Mouse (Mus musculus) G1E-ER4 (cell line): ENCODE measurements around the gene Als2. TPM values are rescaled to one million over a fixed set of nuclear protein-coding genes. Genes with fewer than 3 reads are reported as not detected.
A peak's percentile ranks its signal among the peaks of the same experiment; 100 is the strongest.

Experiments used
- GATA1 ChIP-seq: IDR thresholded peaks from one replicate; pipeline ENCODE4 v1.8.0; 2012; ENCODE audit warnings: low read length, inconsistent platforms
- polyA plus RNA-seq: library from polyadenylated mRNA; stranded (reverse); fragments of >175 nt; gene quantifications from 2 replicates; pipeline ENCODE4 v1.2.3, GENCODE M21; 2012

Als2 gene
- polyA plus RNA-seq, 1 experiment, result 4.3 TPM

- no peak for TF ChIP-seq GATA1
Measured at GRCm38 (mm10) chr1:59182373-59182772, 54.7 kb downstream of the Als2 start.

- TF ChIP-seq GATA1, result no peak
Measured at GRCm38 (mm10) chr1:59180003-59180402, 57.0 kb downstream of the Als2 start.

DNA sequence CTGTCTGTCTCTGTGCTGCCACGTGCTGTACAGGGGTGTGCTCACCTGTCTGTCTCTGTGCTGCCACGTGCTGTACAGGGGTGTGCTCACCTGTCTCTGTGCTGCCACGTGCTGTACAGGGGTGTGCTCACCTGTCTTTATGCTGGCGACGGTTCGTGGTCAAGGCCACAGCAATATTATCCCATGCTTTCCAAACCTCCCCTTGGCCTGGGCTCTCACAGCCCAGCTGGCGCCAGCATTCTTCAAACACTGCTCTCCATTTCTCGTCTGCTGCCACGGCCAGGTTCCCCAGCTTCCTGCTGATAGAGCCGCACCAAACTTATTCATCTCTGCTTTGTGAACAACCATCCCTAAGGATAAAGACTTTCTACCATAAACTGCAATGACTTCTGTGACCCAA is 58.6 kb downstream of the Als2 start:
- TF ChIP-seq GATA1, result no peak

DNA sequence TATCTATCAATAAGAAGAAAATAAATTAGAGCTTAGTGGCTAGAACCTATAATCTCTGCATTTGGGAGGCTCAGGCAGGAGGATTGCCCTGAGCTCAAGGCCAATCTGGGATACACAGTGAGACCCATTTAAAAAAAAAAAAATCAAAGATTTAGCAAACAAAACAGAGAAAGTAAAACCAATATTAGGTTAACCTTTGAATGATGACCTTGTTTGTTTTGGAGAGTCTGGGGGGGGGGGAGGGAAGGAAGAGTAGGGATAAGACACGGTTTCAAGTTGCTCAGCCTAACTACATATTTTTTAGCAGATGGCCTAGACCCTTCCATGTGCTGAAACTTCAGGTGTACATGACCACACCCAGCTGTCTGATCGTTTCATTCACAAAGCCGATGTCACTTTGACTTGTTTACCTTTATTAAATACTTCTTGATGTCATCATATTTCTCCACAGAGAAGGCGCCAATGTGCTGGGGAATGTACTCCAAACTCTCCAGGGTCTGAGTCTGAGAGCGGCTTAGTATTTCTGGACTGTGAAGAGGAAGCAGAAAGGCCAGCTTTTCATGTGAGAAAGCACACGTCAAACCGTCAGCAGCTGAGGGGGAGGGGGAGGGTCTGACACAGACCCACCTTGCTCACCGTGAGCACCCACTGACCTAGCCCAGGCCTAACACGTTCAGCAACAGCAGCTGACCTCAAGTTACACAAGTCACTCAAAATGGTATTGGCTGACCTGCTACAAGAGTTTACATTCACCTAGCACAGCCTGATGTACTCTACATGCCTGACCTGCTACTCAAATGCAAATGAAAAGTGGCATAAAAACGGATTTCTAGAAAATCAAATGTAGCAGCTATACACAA is 62.3 kb downstream of the Als2 start:
- TF ChIP-seq GATA1, result no peak

GRCm38 (mm10) chr1:59173023-59173422 is 64.0 kb downstream of the Als2 start:
- peak; percentile 67 for TF ChIP-seq GATA1

GRCm38 (mm10) chr1:59171875-59172274 is 65.2 kb downstream of the Als2 start:
- no peak for TF ChIP-seq GATA1

DNA sequence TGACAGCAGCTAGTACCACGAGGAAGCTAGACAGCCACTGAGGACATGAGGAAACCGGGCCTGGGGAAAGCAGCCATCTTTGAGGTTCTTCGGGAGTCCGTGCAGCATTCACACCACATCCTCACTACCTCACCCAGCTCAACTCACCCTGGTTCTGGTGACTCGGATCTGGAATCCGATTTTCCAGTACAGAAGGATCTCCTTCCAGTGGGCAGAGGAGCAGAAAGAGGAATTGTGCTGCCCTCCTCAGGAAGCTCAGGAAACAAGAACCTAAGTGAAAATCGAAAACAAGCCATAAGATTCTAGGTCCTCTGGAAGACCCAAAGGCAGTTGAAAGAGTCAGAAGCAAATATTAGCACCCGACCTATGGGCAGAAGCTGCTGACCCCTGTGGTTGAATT is 66.7 kb downstream of the Als2 start:
- no peak for TF ChIP-seq GATA1

DNA sequence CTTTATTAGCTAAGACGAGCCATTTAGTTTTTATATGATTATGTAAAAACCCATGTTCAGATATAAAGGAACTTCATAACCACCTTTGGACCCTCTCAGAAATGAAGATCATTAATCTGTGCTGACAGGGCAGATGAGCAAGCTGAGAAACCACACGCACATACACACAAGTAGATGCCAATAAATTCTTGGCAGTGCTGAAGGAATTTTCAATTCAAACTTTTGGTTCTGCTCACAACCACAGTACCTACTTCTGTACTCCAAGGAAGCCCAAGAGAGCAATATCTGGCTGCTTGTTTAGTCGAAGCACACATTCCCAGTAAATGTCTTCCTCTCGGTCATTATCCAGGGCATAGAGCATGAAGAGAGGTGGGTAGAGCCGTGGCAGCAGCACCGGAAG is 67.4 kb downstream of the Als2 start:
- no peak for TF ChIP-seq GATA1

DNA sequence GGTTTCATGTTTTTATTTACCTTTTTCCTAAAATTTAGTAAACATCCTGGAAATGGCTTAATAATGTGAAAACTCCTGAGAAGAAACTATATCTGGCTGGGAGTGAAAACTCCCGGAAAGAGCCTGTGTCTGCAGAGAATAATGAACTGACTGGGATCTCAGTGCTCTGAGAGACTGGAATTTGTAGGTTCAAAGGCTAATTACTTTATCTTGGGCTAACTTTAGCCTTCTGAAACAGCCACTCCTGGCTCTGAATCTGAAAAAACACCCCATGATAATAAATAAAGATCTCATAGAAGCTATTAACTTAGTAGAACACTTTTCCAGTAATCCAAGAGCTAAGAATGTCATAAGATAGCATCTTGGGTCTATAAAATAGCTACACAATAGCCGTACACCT is 68.5 kb downstream of the Als2 start:
- TF ChIP-seq GATA1, result no peak

- TF ChIP-seq GATA1, result no peak
Measured at GRCm38 (mm10) chr1:59167654-59168425, 69.2 kb downstream of the Als2 start.

DNA sequence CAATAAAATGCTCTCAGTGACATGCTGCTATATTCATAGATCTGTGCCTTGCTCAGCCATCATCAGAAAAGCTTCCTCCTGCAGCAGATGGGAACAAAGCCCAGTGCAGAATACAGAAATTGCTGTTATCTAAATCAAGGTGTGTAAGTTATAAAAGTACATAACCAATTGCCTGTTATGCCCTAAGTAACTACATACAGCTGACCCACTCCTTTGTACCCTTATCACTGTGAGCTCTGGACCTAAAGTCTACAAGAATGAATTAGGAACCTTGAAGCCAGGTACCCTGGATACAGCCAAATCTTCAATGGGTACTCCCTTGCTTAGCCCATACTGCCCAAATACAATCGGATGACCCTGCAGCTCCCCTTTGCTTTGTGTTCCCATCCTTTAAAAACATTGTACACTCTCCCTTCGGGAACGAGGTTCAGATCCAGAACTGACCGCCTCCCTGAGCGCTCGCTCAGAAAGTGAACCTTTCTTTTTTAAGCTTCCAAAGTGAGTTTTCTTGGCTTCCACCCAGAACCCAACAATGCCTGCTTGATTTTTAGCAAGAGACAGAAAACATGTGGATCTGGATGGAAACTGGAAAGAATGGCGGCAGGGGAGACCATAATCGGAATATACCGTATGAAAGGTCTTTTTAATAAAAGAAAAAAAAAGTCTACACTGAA is 70.7 kb downstream of the Als2 start:
- no peak for TF ChIP-seq GATA1

DNA sequence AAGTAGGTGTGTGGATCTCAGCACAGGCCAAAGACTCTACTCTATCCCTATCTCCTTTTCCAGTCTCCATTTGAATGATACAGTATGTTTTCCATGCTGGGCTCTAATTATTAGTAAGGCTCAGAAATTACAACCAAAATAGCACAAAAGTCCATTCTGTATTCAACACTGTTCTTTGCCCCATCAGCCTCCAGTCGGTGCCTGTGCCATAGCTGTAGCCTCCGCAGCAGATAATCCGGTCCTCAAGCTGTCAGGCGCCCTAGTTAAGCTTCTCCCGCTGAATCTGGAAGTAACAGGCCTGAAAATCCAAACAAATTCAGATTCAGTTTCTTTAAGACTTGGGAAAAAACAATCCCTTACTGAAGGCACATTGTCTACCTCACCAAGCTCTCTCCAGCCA is 73.1 kb downstream of the Als2 start:
- TF ChIP-seq GATA1, result no peak

GRCm38 (mm10) chr1:59163030-59163461 is 74.0 kb downstream of the Als2 start, which contains the start of gene Mpp4:
Gene Mpp4 (minus strand): TSS chr1:59163389.
- no peak for TF ChIP-seq GATA1

GRCm38 (mm10) chr1:59162309-59163024 is 74.6 kb downstream of the Als2 start:
- no peak for TF ChIP-seq GATA1

DNA sequence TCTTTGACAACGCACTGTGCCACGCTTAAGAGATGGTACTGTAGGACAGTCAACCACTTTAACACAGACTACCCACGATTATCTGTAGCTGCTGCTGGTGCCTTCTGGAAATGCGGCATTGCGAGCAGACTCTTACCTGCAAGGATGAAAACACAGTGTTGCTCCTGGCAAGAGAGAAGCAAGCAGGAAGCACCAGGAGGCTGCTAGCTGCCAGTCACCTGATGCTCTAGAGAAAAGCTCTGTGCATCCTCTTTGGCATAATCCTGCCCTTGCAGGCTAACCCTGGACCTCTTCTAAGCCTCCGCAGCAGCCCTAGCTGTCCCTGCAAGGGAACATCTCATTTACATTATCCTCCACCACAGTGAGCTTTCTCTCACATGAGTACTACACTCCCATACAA is 75.6 kb downstream of the Als2 start:
- TF ChIP-seq GATA1, result no peak
